Mouse (Mus musculus) mouse trophoblast stem cell (cell line): ENCODE measurements around the gene Emilin1.

Experiments used
- in situ Hi-C, 2 experiments: fragments of 300-500 bp; cut with MseI, MboI; formaldehyde crosslinking; loops; 2 replicates in 1 of 2; 3 replicates in 1 of 2; pipeline ENCODE4 v1.15.1; 2025

The Emilin1 gene

DNA sequence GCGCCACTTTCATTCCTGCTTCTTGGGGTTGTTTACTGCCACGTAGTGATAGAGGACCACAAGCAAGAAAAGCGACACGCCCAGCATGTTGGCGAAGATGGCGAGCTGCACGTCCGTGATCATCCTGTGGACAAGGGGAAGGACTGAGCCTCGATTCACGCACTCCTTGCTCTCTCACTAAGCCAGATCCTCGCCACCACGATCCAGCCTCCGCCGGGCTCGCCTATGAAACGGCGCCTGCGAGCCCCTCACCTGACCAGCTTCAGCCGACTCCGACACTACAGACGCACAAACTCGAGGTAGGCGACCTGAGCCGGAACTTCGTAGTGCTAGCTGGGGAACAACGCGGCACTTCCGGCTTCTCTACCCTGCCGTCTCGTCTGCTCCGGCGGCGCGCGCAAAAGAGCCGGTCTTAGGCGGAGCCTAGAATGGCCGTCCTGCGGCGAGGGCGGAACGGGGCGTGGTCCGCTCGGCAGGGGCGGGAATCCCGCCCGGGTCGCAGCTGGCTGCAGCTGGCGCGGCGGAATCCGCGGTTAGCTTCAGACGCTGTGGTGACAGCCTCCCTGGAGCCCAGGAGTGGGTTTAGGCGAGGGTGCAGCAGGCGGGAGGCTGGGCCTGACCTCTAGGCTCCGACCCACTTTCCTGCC is 5.7 kb upstream of the Emilin1 start, which contains the start of gene Ost4:
Gene Ost4 (minus strand): TSS at position 376 of the 647 bp plus-strand sequence.
- in situ Hi-C loops: no loop called here

DNA sequence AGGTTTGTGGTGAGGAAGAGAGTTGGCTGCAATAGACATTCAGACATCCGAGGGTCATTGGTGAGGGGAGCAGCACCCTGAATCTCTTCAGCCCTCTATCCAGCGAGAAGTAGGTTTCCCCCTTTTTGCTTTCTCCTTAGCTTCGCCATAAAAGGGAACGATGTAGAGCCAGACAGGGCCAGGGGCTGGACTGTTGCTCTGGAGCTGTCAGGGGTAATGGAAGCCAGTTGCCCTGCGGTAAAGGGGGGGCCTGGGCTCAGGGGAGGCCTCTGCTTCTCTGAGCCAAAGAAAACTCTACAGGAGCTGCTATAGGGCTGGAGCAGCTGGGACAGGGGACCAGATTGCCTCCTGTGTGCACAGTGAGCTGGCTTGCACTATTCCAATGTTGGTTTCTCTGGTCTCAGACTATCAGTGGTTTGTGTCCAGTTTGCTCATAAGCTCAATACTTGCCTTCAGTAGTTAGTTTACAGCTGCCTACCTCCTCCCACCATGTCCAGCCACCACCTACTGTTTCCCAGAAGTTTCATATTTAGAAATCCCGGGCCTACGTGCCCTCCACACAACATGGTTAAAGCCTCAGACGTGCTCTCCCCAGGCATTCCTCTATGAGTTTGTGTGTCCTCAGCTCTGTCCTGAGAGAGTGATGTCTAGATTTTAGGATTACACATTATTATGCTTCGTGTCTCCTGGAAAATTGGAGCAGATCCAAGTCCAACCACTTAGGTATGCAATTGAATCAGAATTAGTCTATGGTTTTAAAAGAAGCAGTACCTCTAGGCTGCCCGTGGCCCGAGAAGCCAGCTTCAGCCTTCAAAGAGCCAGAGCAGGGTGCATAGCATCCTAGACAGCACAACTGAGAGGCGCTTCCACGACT is 4.5 kb upstream of the Emilin1 start:
- in situ Hi-C loops: no loop called here

DNA sequence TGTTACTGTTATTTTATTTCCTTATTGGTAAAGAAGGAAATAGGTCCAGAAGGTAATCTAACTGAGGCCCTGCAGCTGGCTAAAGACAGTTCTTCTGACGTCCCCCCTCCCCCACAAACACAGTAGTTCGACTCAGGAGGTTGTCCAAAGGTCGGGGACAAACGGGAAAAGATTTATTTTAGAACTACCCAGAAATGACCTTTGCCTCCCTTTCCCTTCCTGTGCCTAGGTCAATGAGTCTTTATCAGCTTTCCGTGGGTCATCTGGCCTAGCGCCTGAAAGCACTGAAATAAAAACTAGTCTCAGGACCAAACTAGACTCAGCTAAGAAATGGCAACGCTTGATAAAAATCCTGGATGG is 3.9 kb upstream of the Emilin1 start:
- in situ Hi-C loops: no loop called here

DNA sequence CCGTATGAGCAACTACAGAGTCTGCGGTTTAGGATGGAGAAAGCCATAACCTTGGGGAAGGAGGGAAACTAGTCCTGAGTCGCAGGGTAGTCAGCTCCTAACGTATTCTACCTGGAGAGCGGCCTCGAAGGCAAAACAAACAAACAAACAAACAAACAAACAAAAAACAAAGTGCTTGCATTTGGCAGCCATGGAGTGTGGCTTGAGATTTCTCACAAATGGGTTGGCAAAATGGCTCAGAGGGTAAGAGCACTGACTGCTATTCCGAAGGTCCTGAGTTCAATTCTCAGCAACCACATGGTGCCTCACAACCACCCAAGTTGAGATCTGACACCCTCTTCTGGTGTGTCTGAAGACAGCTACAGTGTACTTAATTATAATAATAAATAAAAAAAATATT is 3.3 kb upstream of the Emilin1 start:
- in situ Hi-C loops: no loop called here

DNA sequence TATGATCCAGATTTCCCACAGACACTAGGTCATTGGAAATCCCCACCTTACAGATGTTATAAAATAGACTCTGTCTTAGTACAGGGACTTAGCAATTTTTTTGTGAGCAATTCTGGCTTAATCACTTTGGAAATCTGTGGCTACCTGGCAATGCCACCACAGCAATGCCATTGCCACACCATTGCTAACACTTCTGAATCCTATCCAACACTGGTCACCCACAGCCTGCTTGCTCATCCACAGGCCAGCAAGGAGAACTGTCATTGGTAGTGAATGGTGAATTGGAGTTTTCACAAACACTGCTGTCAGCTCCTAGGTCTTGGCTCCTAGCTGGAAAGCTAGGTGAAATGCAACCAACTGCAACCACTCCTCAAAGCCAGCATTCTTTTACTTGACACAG is 2.7 kb upstream of the Emilin1 start:
- in situ Hi-C loops: no loop called here

DNA sequence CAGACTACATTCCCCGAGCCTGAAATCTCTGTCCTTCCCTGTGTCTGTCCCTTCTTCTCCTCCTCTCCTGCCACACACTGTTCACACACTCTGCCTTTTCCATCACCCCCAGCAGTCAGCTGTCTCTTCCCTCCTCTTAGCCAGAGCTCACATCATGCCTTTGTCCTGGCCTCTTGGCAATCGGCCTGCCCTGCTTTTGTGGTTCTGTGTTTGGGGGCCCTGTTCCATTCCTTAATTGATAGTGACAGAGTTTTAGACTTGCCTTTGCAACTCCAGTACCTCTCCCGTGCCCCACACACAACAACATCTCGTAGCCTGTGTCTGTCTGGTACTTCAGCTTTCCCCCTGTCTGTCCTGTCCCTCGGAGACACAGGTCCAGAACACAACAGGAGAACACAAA is 1.0 kb upstream of the Emilin1 start:
- in situ Hi-C loops: no loop called here

DNA sequence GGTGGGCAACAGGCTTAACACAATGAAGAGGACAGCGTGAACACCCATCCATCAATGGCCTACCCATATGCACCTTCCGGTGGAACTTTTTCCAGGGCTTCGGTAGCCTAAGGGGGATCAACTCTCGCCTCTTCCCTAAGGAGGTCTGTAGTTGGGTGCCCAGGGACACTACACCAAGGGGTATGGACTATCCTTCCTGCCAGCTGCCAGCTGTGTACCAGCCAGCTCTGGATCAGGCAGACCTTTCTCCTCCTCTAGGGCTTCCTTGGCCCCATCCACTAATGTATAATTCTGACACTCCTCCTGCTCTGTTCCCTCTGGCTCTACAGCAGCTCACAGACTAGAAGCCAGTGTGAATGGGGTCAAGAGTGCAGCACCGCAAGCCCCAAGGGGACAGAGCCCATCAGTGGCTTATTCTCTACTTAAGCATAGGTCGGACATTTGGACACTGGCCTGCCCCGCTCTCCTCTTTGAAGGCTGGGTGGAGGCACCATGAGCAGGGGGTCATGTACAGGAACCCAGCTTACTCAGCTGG is 966 bp downstream of the Emilin1 start:
- in situ Hi-C loops: no loop called here

DNA sequence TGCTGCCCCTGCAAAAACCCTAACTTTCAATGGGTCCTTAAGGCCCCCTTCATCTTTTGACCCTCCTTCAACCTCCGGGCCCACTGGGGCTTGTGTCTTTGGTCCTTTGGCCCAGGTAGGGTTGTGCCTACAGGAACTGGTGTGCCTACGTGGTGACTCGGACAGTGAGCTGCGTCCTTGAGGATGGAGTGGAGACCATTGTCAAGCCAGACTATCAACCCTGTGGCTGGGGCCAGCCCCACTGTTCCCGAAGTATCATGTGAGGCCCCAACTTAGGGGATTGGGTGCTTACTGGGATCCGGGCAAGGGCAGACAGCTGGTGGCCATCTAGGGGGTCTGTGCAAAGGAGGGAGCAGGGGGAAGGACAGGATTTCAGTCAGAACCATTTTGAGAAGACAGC is 1.6 kb downstream of the Emilin1 start:
- in situ Hi-C loops: no loop called here

DNA sequence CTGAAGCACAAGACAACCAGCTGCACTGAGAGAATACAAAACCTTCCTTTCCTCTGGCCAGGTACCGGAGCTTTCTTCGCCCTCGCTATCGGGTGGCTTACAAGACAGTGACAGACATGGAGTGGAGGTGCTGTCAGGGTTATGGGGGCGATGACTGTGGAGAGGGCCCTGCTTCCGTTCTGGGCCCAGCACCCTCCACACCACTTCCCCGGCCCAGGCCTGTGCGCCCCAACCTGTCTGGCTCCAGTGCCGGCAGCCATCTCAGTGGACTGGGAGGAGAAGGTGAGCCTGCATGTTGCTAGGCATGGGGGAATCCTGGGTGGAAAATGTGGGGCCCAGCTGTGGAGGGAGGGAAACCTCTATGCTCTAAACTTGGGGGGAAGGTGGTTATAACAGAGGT is 2.3 kb downstream of the Emilin1 start:
- in situ Hi-C loops: no loop called here

DNA sequence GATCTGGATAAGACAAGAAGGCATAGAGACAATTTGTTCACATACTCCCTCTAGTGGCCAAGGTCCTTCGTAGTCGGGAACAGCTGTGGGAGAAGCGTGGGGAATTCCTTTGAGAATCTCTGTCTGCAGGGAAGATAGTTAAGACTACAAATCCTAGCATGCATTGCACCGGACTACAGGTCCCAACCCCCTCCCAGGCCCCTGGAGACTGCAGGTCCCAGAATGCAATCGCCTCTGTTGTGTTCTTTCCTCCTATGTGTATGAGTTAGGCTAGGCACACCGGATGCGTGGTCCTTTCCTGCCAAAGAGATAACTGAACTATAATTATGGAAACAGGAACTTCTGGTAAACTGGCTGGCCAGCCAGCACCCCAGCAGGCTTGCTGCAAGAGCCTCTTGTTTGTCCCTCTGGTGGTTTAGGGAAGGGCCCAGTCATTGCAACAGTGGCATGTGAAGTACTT is 2.8 kb downstream of the Emilin1 start:
- in situ Hi-C loops: no loop called here

DNA sequence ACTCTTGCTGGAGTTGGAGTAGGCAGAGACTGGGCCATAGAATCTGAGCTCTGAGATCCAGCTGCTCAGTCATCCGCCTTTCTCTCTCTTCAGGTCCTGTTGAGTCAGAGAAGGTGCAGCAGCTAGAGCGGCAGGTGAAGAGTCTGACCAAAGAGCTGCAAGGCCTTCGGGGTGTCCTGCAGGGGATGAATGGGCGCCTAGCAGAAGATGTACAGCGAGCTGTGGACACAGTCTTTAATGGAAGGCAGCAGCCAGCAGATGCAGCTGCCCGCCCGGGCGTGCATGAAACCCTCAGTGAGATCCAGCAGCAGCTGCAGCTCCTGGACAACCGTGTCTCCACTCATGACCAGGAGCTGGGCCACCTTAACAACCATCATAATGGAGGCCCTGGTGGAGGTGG is 3.6 kb downstream of the Emilin1 start:
- in situ Hi-C loops: no loop called here

DNA sequence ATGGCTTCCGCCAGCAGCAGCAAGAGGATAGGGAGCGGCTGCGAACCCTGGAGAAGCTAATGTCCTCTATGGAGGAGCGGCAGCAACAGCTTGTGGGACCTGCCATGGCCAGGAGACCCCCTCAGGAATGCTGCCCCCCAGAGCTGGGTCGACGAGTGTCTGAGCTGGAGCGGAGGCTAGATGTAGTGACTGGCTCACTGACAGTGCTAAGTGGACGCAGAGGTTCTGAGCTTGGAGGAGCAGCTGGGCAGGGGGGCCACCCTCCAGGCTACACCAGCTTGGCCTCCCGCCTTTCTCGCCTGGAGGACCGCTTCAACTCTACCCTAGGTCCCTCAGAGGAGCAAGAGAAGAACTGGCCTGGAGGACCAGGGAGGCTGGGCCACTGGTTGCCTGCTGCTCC is 4.1 kb downstream of the Emilin1 start:
- in situ Hi-C loops: no loop called here

DNA sequence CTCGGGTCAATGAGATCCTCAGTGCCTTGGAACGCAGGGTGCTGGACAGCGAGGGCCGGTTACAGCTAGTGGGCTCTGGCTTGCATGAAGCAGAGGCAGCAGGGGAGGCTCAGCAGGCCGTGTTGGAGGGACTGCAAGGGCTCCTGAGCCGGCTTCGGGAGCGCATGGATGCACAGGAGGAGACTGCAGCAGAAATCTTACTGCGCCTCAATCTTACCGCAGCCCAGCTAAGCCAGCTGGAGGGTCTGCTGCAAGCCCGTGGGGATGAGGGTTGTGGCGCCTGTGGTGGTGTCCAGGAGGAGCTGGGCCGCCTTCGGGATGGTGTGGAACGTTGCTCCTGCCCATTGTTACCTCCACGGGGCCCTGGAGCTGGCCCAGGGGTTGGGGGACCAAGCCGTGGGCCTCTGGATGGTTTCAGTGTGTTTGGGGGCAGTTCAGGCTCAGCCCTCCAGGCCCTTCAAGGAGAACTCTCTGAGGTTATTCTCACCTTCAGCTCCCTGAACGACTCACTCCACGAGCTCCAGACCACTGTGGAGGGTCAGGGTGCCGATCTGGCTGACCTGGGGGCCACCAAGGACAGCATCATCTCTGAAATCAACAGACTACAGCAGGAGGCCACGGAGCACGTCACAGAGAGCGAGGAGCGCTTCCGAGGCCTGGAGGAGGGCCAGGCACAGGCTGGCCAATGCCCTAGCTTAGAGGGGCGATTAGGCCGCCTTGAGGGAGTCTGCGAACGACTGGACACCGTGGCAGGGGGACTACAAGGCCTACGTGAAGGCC is 4.9 kb downstream of the Emilin1 start:
- in situ Hi-C loops: no loop called here

DNA sequence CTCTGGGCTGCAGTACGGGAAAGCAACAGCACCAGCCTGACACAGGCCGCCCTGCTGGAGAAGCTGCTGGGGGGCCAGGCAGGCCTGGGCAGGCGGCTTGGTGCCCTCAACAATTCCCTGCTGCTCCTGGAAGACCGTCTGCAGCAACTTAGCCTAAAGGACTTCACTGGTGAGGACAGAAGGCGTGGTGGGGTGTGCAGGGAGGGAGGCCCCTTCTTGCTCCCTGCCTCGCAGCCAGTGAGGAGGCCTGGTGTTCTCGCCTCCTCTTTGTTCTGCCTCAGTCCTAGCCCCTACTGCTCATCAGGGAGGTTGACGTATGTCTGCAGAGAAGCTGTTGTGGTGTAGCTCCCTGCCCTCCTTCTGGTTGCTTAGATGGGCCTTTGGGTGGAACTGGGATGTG is 5.5 kb downstream of the Emilin1 start:
- in situ Hi-C loops: no loop called here

DNA sequence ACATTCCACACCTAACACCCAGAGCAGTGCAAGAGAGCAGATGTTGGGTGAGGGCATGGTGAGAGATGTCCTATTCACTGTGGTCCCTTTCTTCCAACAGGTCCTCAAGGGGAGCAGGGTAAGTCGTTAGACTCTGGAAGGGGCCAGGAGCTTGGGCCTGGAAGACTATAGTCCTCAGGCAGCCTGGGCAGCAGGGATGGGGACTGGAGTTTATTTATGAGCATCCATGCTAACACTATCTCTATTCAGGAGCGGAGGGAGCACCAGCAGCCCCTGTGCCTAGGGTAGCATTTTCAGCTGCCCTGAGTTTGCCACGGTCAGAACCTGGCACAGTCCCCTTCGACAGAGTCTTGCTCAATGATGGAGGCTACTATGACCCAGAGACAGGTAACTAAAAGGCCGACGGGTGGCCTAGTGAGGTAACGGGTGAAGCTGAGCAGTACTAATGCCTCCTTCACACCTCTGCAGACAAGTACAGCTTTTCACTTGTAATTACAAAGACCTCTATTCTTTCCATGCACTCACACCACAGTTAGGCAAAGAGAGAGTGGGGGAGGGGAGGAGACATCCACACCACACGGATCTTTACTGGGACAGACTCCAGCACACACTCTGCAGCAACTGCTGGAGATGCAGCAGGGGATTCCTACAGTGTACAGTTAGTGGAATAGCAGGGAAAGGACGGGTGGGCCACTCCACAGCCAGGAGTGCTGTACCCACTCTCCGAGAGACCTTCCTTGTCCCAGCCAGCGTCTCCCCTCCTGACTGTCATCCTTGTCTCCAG is 6.8 kb downstream of the Emilin1 start:
- in situ Hi-C loops: no loop called here

DNA sequence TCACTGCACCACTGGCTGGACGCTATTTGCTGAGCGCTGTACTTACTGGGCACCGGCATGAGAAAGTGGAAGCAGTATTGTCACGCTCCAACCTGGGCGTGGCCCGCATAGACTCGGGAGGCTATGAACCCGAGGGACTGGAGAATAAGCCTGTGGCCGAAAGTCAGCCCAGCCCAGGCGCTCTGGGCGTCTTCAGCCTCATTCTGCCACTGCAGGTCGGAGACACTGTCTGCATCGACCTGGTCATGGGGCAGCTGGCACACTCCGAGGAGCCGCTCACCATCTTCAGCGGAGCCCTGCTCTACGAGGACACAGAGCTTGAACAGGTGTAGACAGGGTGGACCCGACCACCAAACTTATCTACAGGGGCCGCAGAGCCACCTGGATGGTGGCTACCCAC is 7.4 kb downstream of the Emilin1 start:
- in situ Hi-C loops: no loop called here

DNA sequence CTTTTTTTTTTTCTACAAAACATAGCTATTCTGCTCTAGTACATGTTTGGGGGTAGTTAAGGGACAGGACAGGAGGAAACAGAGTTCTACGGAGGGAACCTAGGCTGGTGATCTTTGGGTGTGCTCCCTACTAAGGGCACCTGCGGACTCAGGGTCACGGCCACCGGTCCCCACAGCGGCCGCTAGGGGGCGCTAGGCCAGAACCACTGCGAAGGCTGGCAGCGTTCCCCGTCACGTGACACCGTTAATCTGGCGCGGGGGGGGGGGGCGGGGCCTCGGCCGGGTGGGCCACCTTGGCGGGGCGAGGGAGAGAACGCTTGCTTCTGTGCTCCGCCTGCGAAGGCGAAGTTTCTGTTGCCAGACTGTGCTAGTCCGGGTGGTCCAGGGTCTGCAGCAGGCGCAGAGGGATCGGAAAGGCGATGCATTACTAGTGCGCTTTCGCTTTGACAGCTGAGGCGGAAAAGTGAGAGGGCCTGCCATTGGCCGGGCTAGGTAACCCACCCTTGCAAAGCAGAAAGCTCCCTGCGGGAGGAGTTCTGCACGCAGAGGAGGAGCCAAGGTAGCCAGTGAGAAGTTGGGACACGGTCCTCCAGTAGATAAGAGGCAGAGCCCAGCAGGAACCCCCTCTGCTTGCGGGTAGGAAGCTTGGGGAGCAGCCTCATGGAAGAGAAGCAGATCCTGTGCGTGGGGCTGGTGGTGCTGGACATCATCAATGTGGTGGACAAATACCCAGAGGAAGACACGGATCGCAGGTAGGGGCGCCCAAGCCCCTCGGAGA is 8.2 kb downstream of the Emilin1 start, which contains the start of gene Khk:
Gene Khk (plus strand): TSS at position 176 of the 778 bp plus-strand sequence.
- in situ Hi-C loops: no loop called here

DNA sequence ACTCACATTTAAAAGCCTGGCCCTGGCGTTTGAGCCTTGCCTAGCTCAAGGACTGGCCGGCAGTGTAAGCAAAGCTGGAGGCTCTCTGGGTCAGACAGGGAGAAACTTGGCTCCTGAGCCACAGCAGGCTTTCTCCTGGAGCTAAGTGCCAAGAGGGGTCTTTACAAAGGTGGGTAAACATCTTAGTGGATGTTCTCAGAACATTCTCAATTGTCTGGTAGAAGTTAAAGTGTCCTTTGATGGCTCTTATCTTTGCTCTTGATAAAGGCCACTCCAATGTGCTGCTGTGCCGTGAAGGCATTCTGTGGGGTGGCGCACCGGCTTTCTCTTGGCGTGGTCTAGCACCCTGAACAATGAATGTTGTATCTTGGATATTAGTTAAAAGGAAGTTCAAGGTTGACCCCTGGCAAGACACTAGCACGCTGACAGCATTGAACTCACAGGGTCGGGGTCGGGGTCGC is 9.4 kb downstream of the Emilin1 start:
- in situ Hi-C loops: no loop called here

DNA sequence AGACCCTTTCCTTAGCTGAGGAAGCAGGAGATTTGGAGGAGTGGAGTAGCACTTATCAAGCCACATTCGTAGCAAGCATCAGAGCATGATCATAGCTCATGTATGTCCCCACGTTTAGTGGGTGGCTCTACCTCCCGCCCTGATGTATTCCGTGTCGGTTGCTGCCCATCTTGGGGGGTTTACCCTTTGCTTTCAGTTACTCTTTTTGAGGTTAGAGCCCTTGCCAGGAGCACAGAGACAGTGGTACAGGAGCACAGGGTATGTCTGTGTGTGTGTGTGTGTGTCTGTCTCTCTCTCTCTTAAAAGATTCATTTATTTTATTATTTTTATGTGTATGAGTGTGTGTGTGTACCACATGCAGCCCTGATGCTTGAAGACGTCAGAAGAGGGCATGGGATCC is 9.9 kb downstream of the Emilin1 start:
- in situ Hi-C loops: no loop called here

DNA sequence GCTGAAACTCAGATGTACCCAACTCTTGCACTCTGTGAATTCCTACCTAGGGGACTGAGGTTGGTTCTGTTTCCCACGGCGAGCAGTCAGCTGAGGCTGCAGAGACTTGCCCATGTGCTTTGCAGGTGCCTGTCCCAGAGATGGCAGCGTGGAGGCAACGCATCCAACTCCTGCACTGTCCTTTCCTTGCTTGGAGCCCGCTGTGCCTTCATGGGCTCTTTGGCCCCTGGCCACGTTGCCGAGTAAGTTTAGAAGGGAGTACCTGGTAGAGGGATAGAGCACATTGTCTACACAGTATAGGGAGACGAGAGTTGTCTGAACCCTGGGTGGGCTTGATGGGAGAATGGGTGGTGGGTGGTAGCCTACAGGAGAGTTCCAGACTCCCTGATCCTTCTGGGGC is 11.4 kb downstream of the Emilin1 start:
- in situ Hi-C loops: no loop called here
